Mouse (Mus musculus) splenic B cell, adult 2 months (primary cell): ENCODE data around the gene Gm20388.

Experiments
- DNase-seq: peaks from one replicate; pipeline ENCODE4 v3.0.0-alpha.2; 2011; ENCODE audit warnings: low read depth, low spot score
- H3K27me3 ChIP-seq: 2 replicates; pipeline ENCODE4 v1.6.1; 2012; ENCODE audit warnings: mild to moderate bottlenecking, low read length, moderate library complexity, mixed read lengths; ENCODE audit not compliant: control insufficient read depth, poor library complexity, insufficient read depth, severe bottlenecking
- H3K36me3 ChIP-seq: 2 replicates; pipeline ENCODE4 v1.6.1; 2012; ENCODE audit warnings: mild to moderate bottlenecking, low read length, moderate library complexity, mixed read lengths; ENCODE audit not compliant: control insufficient read depth, poor library complexity, insufficient read depth, severe bottlenecking

The Gm20388 gene

GRCm38 (mm10) chr8:123842086-123842485, 3931.4 kb downstream of the Gm20388 start:
- no peak for DNase-seq
- no peaks in the 10 kb centered on the region for H3K27me3 ChIP-seq
- peaks cover 3% of the 10 kb centered on the region; the same call in 1 of the 2 replicates for H3K36me3 ChIP-seq

- DNase-seq: no peak
- no peaks in the 10 kb centered on the region for H3K27me3 ChIP-seq
- H3K36me3 ChIP-seq: peaks cover 3% of the 10 kb centered on the region; the same call in 1 of the 2 replicates
These were observed 3933.7 kb downstream of the Gm20388 start for GRCm38 (mm10) chr8:123844341-123844740.

- no peak for DNase-seq
- H3K36me3 ChIP-seq: peaks cover 3% of the 10 kb centered on the region; the same call in 1 of the 2 replicates
These were observed 3934.5 kb downstream of the Gm20388 start for GRCm38 (mm10) chr8:123845114-123845513.

GRCm38 (mm10) chr8:123845991-123846390, 3935.3 kb downstream of the Gm20388 start:
- H3K27me3 ChIP-seq: no peaks in the 10 kb centered on the region
- peaks cover 3% of the 10 kb centered on the region; the same call in 1 of the 2 replicates for H3K36me3 ChIP-seq
- no peak for DNase-seq

More at GRCm38 (mm10) chr8:123845114-123845513, 3934.5 kb downstream of the Gm20388 start:
- no peaks in the 10 kb centered on the region for H3K27me3 ChIP-seq

- Histone ChIP-seq H3K27me3 (no peaks in the 10 kb centered on the region), H3K36me3 (peaks cover 1% of the 10 kb centered on the region; the same call in 1 of the 2 replicates)
- no peak for DNase-seq
These were observed 3935.9 kb downstream of the Gm20388 start for GRCm38 (mm10) chr8:123846509-123846908.

- Histone ChIP-seq H3K36me3 (no peaks in the 10 kb centered on the region), H3K27me3 (no peaks in the 10 kb centered on the region)
- DNase-seq: no peak
These were observed 3936.9 kb downstream of the Gm20388 start for GRCm38 (mm10) chr8:123847546-123847945.

- Histone ChIP-seq H3K27me3 (no peaks in the 10 kb centered on the region), H3K36me3 (no peaks in the 10 kb centered on the region)
- DNase-seq: no peak
These were observed 3938.7 kb downstream of the Gm20388 start for GRCm38 (mm10) chr8:123849352-123849751.

GRCm38 (mm10) chr8:123851590-123851989, 3940.9 kb downstream of the Gm20388 start:
- no peak for DNase-seq
- no peaks in the 10 kb centered on the region for H3K36me3 ChIP-seq
- no peaks in the 10 kb centered on the region for H3K27me3 ChIP-seq

GRCm38 (mm10) chr8:123854252-123854651, 3943.6 kb downstream of the Gm20388 start:
- Histone ChIP-seq H3K36me3 (no peaks in the 10 kb centered on the region), H3K27me3 (no peaks in the 10 kb centered on the region)
- no peak for DNase-seq

GRCm38 (mm10) chr8:123854733-123855475, 3944.3 kb downstream of the Gm20388 start:
- no peaks in the 10 kb centered on the region for H3K36me3 ChIP-seq
- DNase-seq: no peak
- H3K27me3 ChIP-seq: no peaks in the 10 kb centered on the region

- DNase-seq: no peak
- H3K27me3 ChIP-seq: no peaks in the 10 kb centered on the region
- no peaks in the 10 kb centered on the region for H3K36me3 ChIP-seq
These were observed 3946.7 kb downstream of the Gm20388 start for GRCm38 (mm10) chr8:123857361-123857760.

- no peak for DNase-seq
- Histone ChIP-seq H3K36me3 (no peaks in the 10 kb centered on the region), H3K27me3 (no peaks in the 10 kb centered on the region)
These were observed 3947.9 kb downstream of the Gm20388 start for GRCm38 (mm10) chr8:123858574-123858940.

GRCm38 (mm10) chr8:123858941-123859647, 3948.5 kb downstream of the Gm20388 start:
- Histone ChIP-seq H3K27me3 (no peaks in the 10 kb centered on the region), H3K36me3 (no peaks in the 10 kb centered on the region)
- DNase-seq: peak; percentile 95

- H3K36me3 ChIP-seq: no peaks in the 10 kb centered on the region
- peak; percentile 63 for DNase-seq
- no peaks in the 10 kb centered on the region for H3K27me3 ChIP-seq
These were observed 3949.1 kb downstream of the Gm20388 start, which contains the start of gene Ccsap for GRCm38 (mm10) chr8:123859648-123860259. TSS of gene Ccsap (minus strand) at chr8:123860209.

GRCm38 (mm10) chr8:123860386-123860785, 3949.7 kb downstream of the Gm20388 start:
- Histone ChIP-seq H3K36me3 (no peaks in the 10 kb centered on the region), H3K27me3 (no peaks in the 10 kb centered on the region)
- DNase-seq: no peak
